Mouse (Mus musculus): Measurements from ENCODE around the gene Snx22. TPM values are rescaled to one million over a fixed set of nuclear protein-coding genes. Genes with fewer than 3 reads are reported as not detected.

Snx22 gene
- total RNA-seq, 1 experiment, result 13.1 TPM

DNA sequence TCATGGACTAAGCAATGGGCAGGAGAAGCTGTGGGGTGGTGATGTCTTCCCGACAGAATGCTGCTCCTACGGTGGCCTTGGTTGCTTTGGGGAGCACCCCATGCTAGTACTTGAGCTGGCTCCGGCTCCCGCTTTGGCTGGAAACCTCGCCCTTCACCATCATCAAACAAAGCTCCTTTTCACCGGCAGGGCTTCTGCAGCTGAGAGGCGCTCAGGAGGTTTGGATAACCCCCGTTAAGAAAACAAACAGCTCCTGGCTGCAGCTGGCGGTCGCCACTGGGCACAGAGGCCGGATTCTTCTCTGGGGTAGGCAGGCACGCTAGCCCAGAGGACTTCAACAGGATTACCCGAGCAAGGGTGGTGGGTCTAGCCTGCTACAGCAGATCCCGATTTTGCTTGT, 9.0 kb upstream of the Snx22 start:
- TF ChIP-seq ZNF384 (IDR thresholded peaks at IDR 0.05; ENCODE audit: low read depth, low read length) (no peak), CHD2 (IDR thresholded peaks at IDR 0.05; ENCODE audit: low read depth, low read length) (no peak), HCFC1 (IDR thresholded peaks at IDR 0.05; ENCODE audit: borderline replicate concordance, insufficient read depth, low read length) (no peak), MAFK (IDR thresholded peaks at IDR 0.05; ENCODE audit: insufficient read depth, low read depth, low read length) (no peak), ZC3H11A (IDR thresholded peaks at IDR 0.05; ENCODE audit: borderline replicate concordance, low read depth, low read length) (no peak)
- Histone ChIP-seq H3K9me3 (ENCODE audit: control insufficient read depth, insufficient read depth, low read depth, low read length) (no peaks in the 10 kb centered on the region), H3K4me3 (ENCODE audit: insufficient read depth in 1 of 2, low read depth in 1 of 2, low read length in 2 of 2, poor library complexity in 1 of 2, severe bottlenecking in 1 of 2) (no peak overlapping the region), H3K27ac (ENCODE audit: insufficient read depth, low read depth, low read length, poor library complexity, severe bottlenecking) (no peak overlapping the region), H3K36me3 (ENCODE audit: control insufficient read depth, insufficient read depth, low read length, poor library complexity, severe bottlenecking) (no peaks in the 10 kb centered on the region), H3K4me1 (ENCODE audit: control insufficient read depth in 2 of 2, insufficient read depth in 2 of 2, low read length in 2 of 2, poor library complexity in 1 of 2) (peaks cover 2 to 3% of the 10 kb centered on the region in 2 experiments; a peak in 1 of 4 replicates), H3K9ac (ENCODE audit: insufficient read depth, low read depth, low read length, poor library complexity, severe bottlenecking) (0 out of 2 replicates have a peak overlapping the region, but pooled peaks have one; percentile 32)
- in situ Hi-C loops (cut with MboI; ENCODE audit: low sequenced_read_pairs in 2 of 2, unreplicated experiment in 2 of 2), result no loop called here
- DNase-seq (ENCODE audit: low read depth, low spot score), result no peak

DNA sequence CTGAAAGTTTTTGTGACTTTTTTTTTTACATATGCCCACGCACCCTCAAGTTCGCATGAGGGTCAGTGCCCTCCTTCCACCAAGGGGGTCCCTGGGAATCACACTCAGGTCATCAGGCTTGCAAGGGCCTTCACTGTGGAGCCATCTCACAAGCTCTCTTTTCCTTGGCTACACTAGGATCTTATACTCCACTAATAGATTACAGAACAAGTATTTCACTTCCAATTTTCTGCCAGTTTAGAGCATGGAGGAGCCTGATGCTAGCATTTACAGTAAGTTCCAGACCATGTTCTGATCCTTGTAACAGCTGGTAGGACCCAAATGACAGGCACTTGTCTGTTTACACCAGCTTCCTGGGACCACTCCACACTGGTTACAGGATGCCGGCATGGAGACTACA, 8.6 kb upstream of the Snx22 start:
- H3K9me3 ChIP-seq (ENCODE audit: control insufficient read depth, insufficient read depth, low read depth, low read length), result no peaks in the 10 kb centered on the region
- peaks cover 2 to 3% of the 10 kb centered on the region in 2 experiments; a peak in 1 of 4 replicates for H3K4me1 ChIP-seq (ENCODE audit: control insufficient read depth in 2 of 2, insufficient read depth in 2 of 2, low read length in 2 of 2, poor library complexity in 1 of 2)
- H3K9ac ChIP-seq (ENCODE audit: insufficient read depth, low read depth, low read length, poor library complexity, severe bottlenecking), result 0 out of 2 replicates have a peak overlapping the region, but pooled peaks have one; percentile 32
- H3K27ac ChIP-seq (ENCODE audit: insufficient read depth, low read depth, low read length, poor library complexity, severe bottlenecking), result no peak overlapping the region
- TF ChIP-seq ZNF384 (IDR thresholded peaks at IDR 0.05; ENCODE audit: low read depth, low read length) (no peak), ZC3H11A (IDR thresholded peaks at IDR 0.05; ENCODE audit: borderline replicate concordance, low read depth, low read length) (no peak), CHD2 (IDR thresholded peaks at IDR 0.05; ENCODE audit: low read depth, low read length) (no peak), HCFC1 (IDR thresholded peaks at IDR 0.05; ENCODE audit: borderline replicate concordance, insufficient read depth, low read length) (no peak), MAFK (IDR thresholded peaks at IDR 0.05; ENCODE audit: insufficient read depth, low read depth, low read length) (no peak)
- no peaks in the 10 kb centered on the region for H3K36me3 ChIP-seq (ENCODE audit: control insufficient read depth, insufficient read depth, low read length, poor library complexity, severe bottlenecking)
- no peak overlapping the region for H3K4me3 ChIP-seq (ENCODE audit: insufficient read depth in 1 of 2, low read depth in 1 of 2, low read length in 2 of 2, poor library complexity in 1 of 2, severe bottlenecking in 1 of 2)
- no peak for DNase-seq (ENCODE audit: low read depth, low spot score)
- in situ Hi-C loops (cut with MboI; ENCODE audit: low sequenced_read_pairs in 2 of 2, unreplicated experiment in 2 of 2), result no loop called here

DNA sequence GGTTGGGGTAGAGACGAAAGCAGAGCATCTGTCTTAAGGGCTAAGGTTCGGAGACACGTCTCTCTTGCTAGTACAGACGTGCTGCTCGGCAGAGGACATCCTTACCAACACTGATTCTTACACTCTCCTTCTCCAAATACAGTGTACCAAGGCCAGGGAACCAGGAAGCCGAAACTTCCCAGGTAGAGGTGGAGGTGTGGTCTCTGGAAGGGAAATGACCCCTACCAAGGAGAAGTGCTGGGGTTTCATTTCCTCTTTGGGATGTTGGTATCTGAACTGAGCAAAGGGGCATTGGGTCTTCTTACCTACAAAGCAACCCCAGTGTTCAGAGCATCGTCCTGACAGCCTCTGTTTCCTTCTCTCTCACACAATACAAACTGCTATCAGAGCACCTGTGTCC, 3.2 kb upstream of the Snx22 start:
- Histone ChIP-seq H3K9me3 (ENCODE audit: control insufficient read depth, insufficient read depth, low read depth, low read length) (no peaks in the 10 kb centered on the region), H3K9ac (ENCODE audit: insufficient read depth, low read depth, low read length, poor library complexity, severe bottlenecking) (no peak overlapping the region), H3K4me3 (ENCODE audit: insufficient read depth in 1 of 2, low read depth in 1 of 2, low read length in 2 of 2, poor library complexity in 1 of 2, severe bottlenecking in 1 of 2) (no peak overlapping the region), H3K27ac (ENCODE audit: insufficient read depth, low read depth, low read length, poor library complexity, severe bottlenecking) (no peak overlapping the region), H3K4me1 (ENCODE audit: control insufficient read depth in 2 of 2, insufficient read depth in 2 of 2, low read length in 2 of 2, poor library complexity in 1 of 2) (peaks cover 2 to 6% of the 10 kb centered on the region in 2 experiments; a peak in 1 of 4 replicates), H3K36me3 (ENCODE audit: control insufficient read depth, insufficient read depth, low read length, poor library complexity, severe bottlenecking) (no peaks in the 10 kb centered on the region)
- no peak for TF ChIP-seq MAFK (IDR thresholded peaks at IDR 0.05; ENCODE audit: insufficient read depth, low read depth, low read length)
- no peak for TF ChIP-seq HCFC1 (IDR thresholded peaks at IDR 0.05; ENCODE audit: borderline replicate concordance, insufficient read depth, low read length)
- no peak for DNase-seq (ENCODE audit: low read depth, low spot score)
- in situ Hi-C loops (cut with MboI; ENCODE audit: low sequenced_read_pairs in 2 of 2, unreplicated experiment in 2 of 2), result no loop called here

DNA sequence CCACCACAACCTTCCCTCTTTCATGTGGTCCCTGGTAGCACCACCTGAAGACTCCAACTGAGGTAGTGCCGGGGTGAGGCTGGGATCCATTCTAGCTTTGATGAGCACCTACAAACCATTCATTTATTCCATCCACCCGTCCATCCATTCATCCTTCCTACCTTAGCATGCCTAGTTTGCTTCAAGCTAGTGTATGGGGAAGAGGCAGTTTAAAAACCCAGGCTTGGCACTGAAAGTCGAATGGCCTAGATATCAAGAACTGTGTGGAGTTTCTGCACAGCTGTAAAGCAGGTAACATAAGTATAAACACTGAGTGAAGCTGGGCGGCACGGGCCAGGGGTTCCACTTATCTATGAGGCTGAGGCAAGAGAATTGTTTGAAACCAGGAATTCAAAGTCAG, 632 bp upstream of the Snx22 start:
- peaks cover 2 to 6% of the 10 kb centered on the region in 2 experiments; a peak in 1 of 4 replicates for H3K4me1 ChIP-seq (ENCODE audit: control insufficient read depth in 2 of 2, insufficient read depth in 2 of 2, low read length in 2 of 2, poor library complexity in 1 of 2)
- no peak overlapping the region for H3K27ac ChIP-seq (ENCODE audit: insufficient read depth, low read depth, low read length, poor library complexity, severe bottlenecking)
- peaks cover 15% of the 10 kb centered on the region for H3K36me3 ChIP-seq (ENCODE audit: control insufficient read depth, insufficient read depth, low read length, poor library complexity, severe bottlenecking)
- TF ChIP-seq MAFK (IDR thresholded peaks at IDR 0.05; ENCODE audit: insufficient read depth, low read depth, low read length) (no peak), CHD2 (IDR thresholded peaks at IDR 0.05; ENCODE audit: low read depth, low read length) (no peak), ZC3H11A (IDR thresholded peaks at IDR 0.05; ENCODE audit: borderline replicate concordance, low read depth, low read length) (no peak), ZNF384 (IDR thresholded peaks at IDR 0.05; ENCODE audit: low read depth, low read length) (no peak), HCFC1 (IDR thresholded peaks at IDR 0.05; ENCODE audit: borderline replicate concordance, insufficient read depth, low read length) (no peak)
- in situ Hi-C loops (cut with MboI; ENCODE audit: low sequenced_read_pairs in 2 of 2, unreplicated experiment in 2 of 2), result no loop called here
- H3K4me3 ChIP-seq (ENCODE audit: insufficient read depth in 1 of 2, low read depth in 1 of 2, low read length in 2 of 2, poor library complexity in 1 of 2, severe bottlenecking in 1 of 2), result peak overlapping the region in 1 of 2 experiments; percentile 77; a peak in 1 of 4 replicates
- H3K9ac ChIP-seq (ENCODE audit: insufficient read depth, low read depth, low read length, poor library complexity, severe bottlenecking), result no peak overlapping the region
- no peaks in the 10 kb centered on the region for H3K9me3 ChIP-seq (ENCODE audit: control insufficient read depth, insufficient read depth, low read depth, low read length)
- DNase-seq (ENCODE audit: low read depth, low spot score), result no peak

DNA sequence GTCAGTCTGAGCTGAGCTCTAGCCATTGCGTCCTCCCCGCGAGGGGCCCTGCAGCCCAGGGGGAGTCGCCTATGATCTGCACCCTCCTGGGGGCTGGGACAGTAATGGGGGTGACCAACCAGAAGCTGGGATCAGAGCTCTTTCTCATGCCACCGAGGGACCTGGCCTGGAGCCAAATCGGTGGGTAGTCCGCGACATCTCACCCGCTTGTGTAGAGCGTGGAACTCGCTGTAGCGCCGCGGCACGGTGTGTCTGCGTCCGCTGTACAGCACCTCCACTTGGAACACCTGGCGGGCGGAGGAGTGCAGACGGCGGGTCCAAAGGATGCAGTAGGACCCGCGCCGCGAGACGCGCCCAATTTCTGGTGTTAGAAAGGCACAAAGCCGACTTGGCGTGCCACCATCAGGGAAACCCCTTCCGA, 538 bp downstream of the Snx22 start:
- peaks cover 2 to 6% of the 10 kb centered on the region in 2 experiments; a peak in 1 of 4 replicates for H3K4me1 ChIP-seq (ENCODE audit: control insufficient read depth in 2 of 2, insufficient read depth in 2 of 2, low read length in 2 of 2, poor library complexity in 1 of 2)
- in situ Hi-C loops (cut with MboI; ENCODE audit: low sequenced_read_pairs in 2 of 2, unreplicated experiment in 2 of 2), result no loop called here
- peak overlapping the region; percentile 77 to 80 for H3K4me3 ChIP-seq (ENCODE audit: insufficient read depth in 1 of 2, low read depth in 1 of 2, low read length in 2 of 2, poor library complexity in 1 of 2, severe bottlenecking in 1 of 2)
- no peak overlapping the region for H3K27ac ChIP-seq (ENCODE audit: insufficient read depth, low read depth, low read length, poor library complexity, severe bottlenecking)
- no peak for DNase-seq (ENCODE audit: low read depth, low spot score)
- TF ChIP-seq ZNF384 (IDR thresholded peaks at IDR 0.05; ENCODE audit: low read depth, low read length) (no peak), HCFC1 (IDR thresholded peaks at IDR 0.05; ENCODE audit: borderline replicate concordance, insufficient read depth, low read length) (no peak), MAFK (IDR thresholded peaks at IDR 0.05; ENCODE audit: insufficient read depth, low read depth, low read length) (no peak), ZC3H11A (IDR thresholded peaks at IDR 0.05; ENCODE audit: borderline replicate concordance, low read depth, low read length) (no peak), CHD2 (IDR thresholded peaks at IDR 0.05; ENCODE audit: low read depth, low read length) (no peak)
- peak overlapping the region; percentile 69 for H3K9ac ChIP-seq (ENCODE audit: insufficient read depth, low read depth, low read length, poor library complexity, severe bottlenecking)
- no peaks in the 10 kb centered on the region for H3K9me3 ChIP-seq (ENCODE audit: control insufficient read depth, insufficient read depth, low read depth, low read length)
- peaks cover 22% of the 10 kb centered on the region for H3K36me3 ChIP-seq (ENCODE audit: control insufficient read depth, insufficient read depth, low read length, poor library complexity, severe bottlenecking)

All from ES-E14 (cell line).